Mouse (Mus musculus) heart, embryonic 11.5 days (tissue): ENCODE data around the gene Acap1. TPM values are rescaled to one million over a fixed set of nuclear protein-coding genes. Genes with fewer than 3 reads are reported as not detected.

Source experiments
- ATAC-seq: fragments of 200-750 bp; cut with Nextera tagmentation; replicated peaks from 2 replicates; pipeline ENCODE4 v1.8.0; 2017; ENCODE audit warnings: moderate library complexity; ENCODE audit not compliant: insufficient number of reproducible peaks, low FRiP score, low TSS enrichment
- H3K27ac ChIP-seq: fragments of 300-500 bp; sonication (generic); 2 replicates; pipeline ENCODE4 v1.5.1; 2014; ENCODE audit warnings: mild to moderate bottlenecking, low read depth, low read length
- H3K27me3 ChIP-seq: fragments of 300-500 bp; sonication (generic); 2 replicates; pipeline ENCODE4 v1.6.1; 2014; ENCODE audit warnings: mild to moderate bottlenecking, low read length, mixed read lengths; ENCODE audit not compliant: control insufficient read depth, insufficient read depth
- H3K36me3 ChIP-seq: fragments of 300-500 bp; sonication (generic); 2 replicates; pipeline ENCODE4 v1.6.1; 2014; ENCODE audit warnings: mild to moderate bottlenecking, low read length, moderate library complexity, mixed read lengths; ENCODE audit not compliant: control insufficient read depth, insufficient read depth
- H3K4me1 ChIP-seq: fragments of 300-500 bp; sonication (generic); 2 replicates; pipeline ENCODE4 v1.6.1; 2014; ENCODE audit warnings: low read length; ENCODE audit not compliant: control insufficient read depth, insufficient read depth
- H3K4me2 ChIP-seq: fragments of 300-500 bp; sonication (generic); 2 replicates; pipeline ENCODE4 v1.6.1; 2014; ENCODE audit warnings: mild to moderate bottlenecking, moderate library complexity
- H3K4me3 ChIP-seq: fragments of 300-500 bp; sonication (generic); 2 replicates; pipeline ENCODE4 v1.5.1; 2014; ENCODE audit warnings: low read depth, low read length
- H3K9ac ChIP-seq: fragments of 300-500 bp; sonication (generic); 2 replicates; pipeline ENCODE4 v1.6.1; 2014; ENCODE audit warnings: mild to moderate bottlenecking, low read depth, low read length, moderate library complexity
- H3K9me3 ChIP-seq: fragments of 300-500 bp; sonication (generic); replicated peaks from 2 replicates; pipeline ENCODE4 v1.6.1; 2016; ENCODE audit warnings: low read length; ENCODE audit not compliant: control insufficient read depth
- WGBS: fragments of 180-500 bp; shearing (Covaris S2); extraction: QIAGEN DNeasy Blood & Tissue Kit; methylation state at CpG from one replicate; pipeline ENCODE4 v1.1.7; 2014; ENCODE audit not compliant: insufficient replicate concordance; 5-methylcytosine and 5-hydroxymethylcytosine counted together
- polyA plus RNA-seq: library from polyadenylated mRNA; unstranded; fragments of >200 nt; fragmentation: Nextera tagmentation; extraction: Ambion mirVana; gene quantifications from 2 replicates; pipeline ENCODE4 v1.2.1, GENCODE M21; 2014

Gene Acap1
- polyA plus RNA-seq, 1 experiment from 2014 or later: 7.2 TPM

GRCm38 (mm10) chr11:69913554-69914371 is 18.4 kb upstream of the Acap1 start, which contains the start of gene Gps2:
Gps2 (plus strand) TSS chr11:69913888.
- Histone ChIP-seq H3K9me3 (no peaks in the 10 kb centered on the region), H3K4me3 (peak within 1 kb of the TSS; percentile 90), H3K27me3 (no peaks in the 10 kb centered on the region), H3K4me1 (peaks cover 25% of the 10 kb centered on the region), H3K9ac (peak within 1 kb of the TSS; percentile 94), H3K4me2 (peak within 1 kb of the TSS; percentile 99), H3K27ac (peak within 1 kb of the TSS; percentile 88), H3K36me3 (peaks cover 56% of the 10 kb centered on the region)
- ATAC-seq: peak; percentile 81
- 2% methylated on average over 59 of the region's 61 CpGs for WGBS

- no peak for ATAC-seq
- 67% methylated on average over 15 of the region's 15 CpGs for WGBS
- no peak overlapping the region for H3K27ac ChIP-seq
These were observed 17.6 kb upstream of the Acap1 start for GRCm38 (mm10) chr11:69912716-69913530.

GRCm38 (mm10) chr11:69911701-69912100 is 16.4 kb upstream of the Acap1 start:
- ATAC-seq: no peak
- Histone ChIP-seq H3K4me3 (no peak overlapping the region), H3K27ac (no peak overlapping the region), H3K27me3 (no peaks in the 10 kb centered on the region), H3K9me3 (no peaks in the 10 kb centered on the region), H3K9ac (no peak overlapping the region), H3K4me2 (no peak overlapping the region), H3K4me1 (peaks cover 24% of the 10 kb centered on the region), H3K36me3 (peaks cover 58% of the 10 kb centered on the region)
- WGBS: 79% methylated on average over 6 of the region's 6 CpGs

More at GRCm38 (mm10) chr11:69912716-69913530, 17.6 kb upstream of the Acap1 start:
- H3K4me2 ChIP-seq: peak overlapping the region; percentile 99
- no peaks in the 10 kb centered on the region for H3K9me3 ChIP-seq
- peak overlapping the region; percentile 94; the same call in 1 of the 2 replicates for H3K9ac ChIP-seq
- H3K36me3 ChIP-seq: peaks cover 57% of the 10 kb centered on the region
- peak overlapping the region; percentile 90 for H3K4me3 ChIP-seq
- peaks cover 24% of the 10 kb centered on the region for H3K4me1 ChIP-seq
- H3K27me3 ChIP-seq: no peaks in the 10 kb centered on the region

- peaks cover 54% of the 10 kb centered on the region for H3K36me3 ChIP-seq
- H3K9ac ChIP-seq: no peak overlapping the region
- no peak overlapping the region for H3K4me2 ChIP-seq
- WGBS: 91% methylated on average over 17 of the region's 17 CpGs
- H3K27me3 ChIP-seq: no peaks in the 10 kb centered on the region
- H3K4me1 ChIP-seq: peaks cover 20% of the 10 kb centered on the region
- H3K4me3 ChIP-seq: no peak overlapping the region
- H3K27ac ChIP-seq: no peak overlapping the region
- ATAC-seq: no peak
- H3K9me3 ChIP-seq: no peaks in the 10 kb centered on the region
These were observed 15.6 kb upstream of the Acap1 start for GRCm38 (mm10) chr11:69910781-69911560.

GRCm38 (mm10) chr11:69910177-69910576 is 14.8 kb upstream of the Acap1 start:
- H3K27me3 ChIP-seq: no peaks in the 10 kb centered on the region
- peaks cover 12% of the 10 kb centered on the region for H3K4me1 ChIP-seq
- H3K36me3 ChIP-seq: peaks cover 56% of the 10 kb centered on the region
- 94% methylated on average over 8 of the region's 8 CpGs for WGBS
- H3K4me3 ChIP-seq: no peak overlapping the region
- H3K9me3 ChIP-seq: no peaks in the 10 kb centered on the region
- no peak overlapping the region for H3K4me2 ChIP-seq
- H3K9ac ChIP-seq: no peak overlapping the region
- no peak overlapping the region for H3K27ac ChIP-seq
- no peak for ATAC-seq

- no peaks in the 10 kb centered on the region for H3K27me3 ChIP-seq
- no peak overlapping the region for H3K27ac ChIP-seq
- 90% methylated on average over 5 of the region's 5 CpGs for WGBS
- H3K4me2 ChIP-seq: no peak overlapping the region
- H3K9ac ChIP-seq: no peak overlapping the region
- H3K9me3 ChIP-seq: no peaks in the 10 kb centered on the region
- peaks cover 6% of the 10 kb centered on the region; the same call in 1 of the 2 replicates for H3K4me1 ChIP-seq
- H3K36me3 ChIP-seq: peaks cover 61% of the 10 kb centered on the region
- no peak for ATAC-seq
- H3K4me3 ChIP-seq: no peak overlapping the region
These were observed 13.8 kb upstream of the Acap1 start for GRCm38 (mm10) chr11:69909174-69909573.

GRCm38 (mm10) chr11:69908645-69909044 is 13.3 kb upstream of the Acap1 start:
- no peak overlapping the region for H3K27ac ChIP-seq
- no peaks in the 10 kb centered on the region for H3K27me3 ChIP-seq
- no peak overlapping the region for H3K4me3 ChIP-seq
- ATAC-seq: no peak
- WGBS: 94% methylated on average over 11 of the region's 11 CpGs
- peaks cover 66% of the 10 kb centered on the region for H3K36me3 ChIP-seq
- H3K9me3 ChIP-seq: no peaks in the 10 kb centered on the region
- H3K4me2 ChIP-seq: no peak overlapping the region
- no peak overlapping the region for H3K9ac ChIP-seq
- H3K4me1 ChIP-seq: peaks cover 6% of the 10 kb centered on the region; the same call in 1 of the 2 replicates

GRCm38 (mm10) chr11:69904311-69904710 is 9.0 kb upstream of the Acap1 start:
- Histone ChIP-seq H3K4me1 (peaks cover 14% of the 10 kb centered on the region), H3K36me3 (peaks cover 36% of the 10 kb centered on the region), H3K27me3 (no peaks in the 10 kb centered on the region), H3K9ac (no peak overlapping the region), H3K4me2 (no peak overlapping the region), H3K9me3 (no peaks in the 10 kb centered on the region), H3K4me3 (no peak overlapping the region), H3K27ac (no peak overlapping the region)
- no peak for ATAC-seq
- 96% methylated on average over 9 of the region's 9 CpGs for WGBS
